Mouse (Mus musculus): ENCODE measurements at regions not wholly inside any gene's neighbourhood (a gene's known extent, or its start where the extent isn't known, plus 50 kb on each side); places are given as distances from the start of the nearest gene placed in this dataset.

- in situ Hi-C loops (cut with MboI, MseI): no loop called here
Observed at GRCm38 (mm10) chr11:64138934-64139333, 59.7 kb upstream of the Cox10 start.

DNA sequence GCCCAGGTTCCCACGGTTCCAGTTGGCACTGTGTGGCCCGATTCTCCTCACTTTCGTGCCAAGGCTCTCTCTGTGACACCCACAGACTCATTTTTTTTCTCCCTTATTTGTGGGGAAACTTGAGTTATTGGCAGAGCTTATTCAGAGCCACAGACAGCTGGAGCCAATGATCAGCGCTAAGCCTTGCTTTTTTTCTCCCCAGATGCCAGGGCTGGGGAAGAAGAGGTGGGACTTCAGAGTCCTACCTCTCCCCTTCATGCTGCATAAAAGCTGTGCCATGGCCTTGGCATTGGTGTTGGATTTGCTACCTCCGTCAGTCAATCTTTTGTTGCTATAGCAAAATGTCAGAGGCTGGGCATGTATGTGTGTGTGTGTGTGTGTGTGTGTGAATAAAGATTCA, 56.5 kb upstream of the Cox10 start:
- in situ Hi-C loops (cut with MboI, MseI): no loop called here

DNA sequence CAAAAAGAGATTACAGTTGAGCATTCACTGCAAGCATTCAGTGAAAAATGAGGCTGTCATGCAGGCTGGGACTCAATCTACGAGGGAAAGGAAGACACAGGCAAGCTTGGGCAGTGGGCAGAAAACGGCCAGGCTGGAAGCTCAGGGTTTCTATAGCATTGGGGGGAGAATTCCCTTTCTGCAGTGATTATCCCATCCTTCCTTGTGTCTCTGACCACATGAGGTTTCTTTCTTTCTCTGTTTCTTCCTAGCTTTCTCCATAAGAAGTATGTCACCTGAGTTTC, 56.0 kb upstream of the Cox10 start:
- in situ Hi-C loops (cut with MboI, MseI): no loop called here

GRCm38 (mm10) chr11:64134571-64135307, 55.5 kb upstream of the Cox10 start:
- in situ Hi-C loops (cut with MboI, MseI): no loop called here
